Comparison of ENCODE assay signal across 12 mouse cellular contexts in genomic region chr12:4879048-4879447, GRCm38 (mm10). TPM values are rescaled to one million over a fixed set of nuclear protein-coding genes. Genes with fewer than 3 reads are reported as not detected.
A peak's percentile ranks its signal among the peaks of the same experiment; 100 is the strongest.
DNase-seq lines count a peak whose midpoint lies in the region; ATAC-seq and TF ChIP-seq lines count a peak whose summit lies in the region.
"Had no signal": no experiment of that assay in that cellular context is flagged by ENCODE, and none has a peak within 500 bp of the region (broad histone marks: within the 10 kb centered on the region; RNA-seq: fewer than 3 reads in every experiment).

No protein-coding gene starts in this region.

- H3K4me3 ChIP-seq in layer of hippocampus, adult 2 months: no peak overlapping the region

- no peak overlapping the region for H3K27ac ChIP-seq in layer of hippocampus, adult 2 months

- TF ChIP-seq CTCF in layer of hippocampus, adult 2 months (conservative IDR thresholded peaks at IDR 0.05): peak; percentile 64

- ATAC-seq in CD4-positive, CD25-positive, alpha-beta regulatory T cell, adult 4 months: no peak
- ATAC-seq: inflammation-experienced regulatory T-cells, adult 6 months had no signal

- DNase-seq in CD4-positive, CD25-positive, alpha-beta regulatory T cell, adult 2 months (ENCODE audit: low read depth, low spot score): peak; percentile 47
- DNase-seq in layer of hippocampus, adult 2 months (ENCODE audit: low spot score in 2 of 2): no peak
- no peak for DNase-seq in layer of hippocampus, adult 9-11 months
- peak; percentile 15 for DNase-seq in thymus, postnatal 25 days
- DNase-seq in thymus, adult 18-20 months: no peak
- DNase-seq in embryo, embryonic 11 days: no peak
- DNase-seq in MN1 (ENCODE audit: low spot score): no peak
- DNase-seq: cerebellum, adult 11-12 months; left cerebral cortex, postnatal 4 days; midbrain, embryonic 14.5 days had no signal

RNA-seq across cellular contexts. Expression of gene Mfsd2b, which starts 4.9 kb away (rescaled TPM):
- under 1 TPM; 0.58 to 0.90 TPM for polyA plus RNA-seq in CD4-positive, CD25-positive, alpha-beta regulatory T cell, adult 4 months (2017; shearing (Covaris generic))
- under 1 TPM; 0.59 to 1.00 TPM for total RNA-seq in layer of hippocampus, adult 2 months (2021)

RNA-seq across cellular contexts. Expression of gene Ubxn2a, which starts 28.5 kb away (rescaled TPM):
- 10 to 100 TPM in 1 of 2 experiments, 1 to 10 TPM in 1; 8.5 to 12.3 TPM for polyA plus RNA-seq in CD4-positive, CD25-positive, alpha-beta regulatory T cell, adult 4 months (2017; shearing (Covaris generic))
- 10 to 100 TPM; 43.9 to 46.0 TPM for total RNA-seq in layer of hippocampus, adult 2 months (2021)

RNA-seq across cellular contexts. Expression of gene Wdcp, which starts 35.9 kb away (rescaled TPM):
- polyA plus RNA-seq in CD4-positive, CD25-positive, alpha-beta regulatory T cell, adult 4 months (2017; shearing (Covaris generic)): 10 to 100 TPM; 11.0 to 13.9 TPM
- 10 to 100 TPM; 12.7 to 14.3 TPM for total RNA-seq in layer of hippocampus, adult 2 months (2021)

RNA-seq across cellular contexts. Expression of gene Fkbp1b, which starts 37.7 kb away (rescaled TPM):
- not detected for polyA plus RNA-seq in CD4-positive, CD25-positive, alpha-beta regulatory T cell, adult 4 months (2017; shearing (Covaris generic))
- total RNA-seq in layer of hippocampus, adult 2 months (2021): 10 to 100 TPM; 48.8 to 56.0 TPM

RNA-seq across cellular contexts. Expression of gene Atad2b, which starts 38.1 kb away (rescaled TPM):
- polyA plus RNA-seq in CD4-positive, CD25-positive, alpha-beta regulatory T cell, adult 4 months (2017; shearing (Covaris generic)): 10 to 100 TPM; 11.9 to 13.0 TPM
- 10 to 100 TPM; 33.6 to 38.4 TPM for total RNA-seq in layer of hippocampus, adult 2 months (2021)

Comparison
In these comparisons a context has a peak if more than half of its experiments do, and no peak if none do; other contexts are left out.
1. DNase-seq: peak in CD4-positive, CD25-positive, alpha-beta regulatory T cell, adult 2 months (single experiment) and thymus, postnatal 25 days (single experiment); none in layer of hippocampus, adult 2 months (0 of 2), layer of hippocampus, adult 9-11 months (single experiment), thymus, adult 18-20 months (0 of 2), embryo, embryonic 11 days (single experiment) and MN1 (single experiment).